Mouse (Mus musculus) E14TG2a.4 (cell line): ENCODE results near the gene Ypel4.

Experiments
- H3K27me3 ChIP-seq: 2 replicates; pipeline ENCODE4 v1.6.1; 2014; ENCODE audit warnings: low read length, control low read depth; ENCODE audit not compliant: insufficient read depth
- H3K36me3 ChIP-seq: 2 replicates; pipeline ENCODE4 v1.6.1; 2014; ENCODE audit warnings: low read length, control low read depth; ENCODE audit not compliant: insufficient read depth
- H3K4me1 ChIP-seq: replicated peaks from 2 replicates; pipeline ENCODE4 v1.6.1; 2014; ENCODE audit warnings: low read depth, low read length, control low read depth
- H3K4me3 ChIP-seq: replicated peaks from 2 replicates; pipeline ENCODE4 v1.5.1; 2014; ENCODE audit warnings: mild to moderate bottlenecking, low read length
- H3K9me3 ChIP-seq: 2 replicates; pipeline ENCODE4 v1.6.1; 2014; ENCODE audit warnings: low read length, control low read depth
- CTCF ChIP-seq: conservative IDR thresholded peaks from 2 replicates; pipeline ENCODE4 v1.5.1; 2014; ENCODE audit warnings: low read length
- NANOG ChIP-seq: IDR thresholded peaks from 2 replicates; pipeline ENCODE4 v1.6.1; 2014; ENCODE audit warnings: borderline replicate concordance, low read length, mixed read lengths
- POU5F1 ChIP-seq: IDR thresholded peaks from 2 replicates; pipeline ENCODE4 v1.6.1; 2014; ENCODE audit warnings: low read length, borderline replicate concordance

Gene Ypel4

DNA sequence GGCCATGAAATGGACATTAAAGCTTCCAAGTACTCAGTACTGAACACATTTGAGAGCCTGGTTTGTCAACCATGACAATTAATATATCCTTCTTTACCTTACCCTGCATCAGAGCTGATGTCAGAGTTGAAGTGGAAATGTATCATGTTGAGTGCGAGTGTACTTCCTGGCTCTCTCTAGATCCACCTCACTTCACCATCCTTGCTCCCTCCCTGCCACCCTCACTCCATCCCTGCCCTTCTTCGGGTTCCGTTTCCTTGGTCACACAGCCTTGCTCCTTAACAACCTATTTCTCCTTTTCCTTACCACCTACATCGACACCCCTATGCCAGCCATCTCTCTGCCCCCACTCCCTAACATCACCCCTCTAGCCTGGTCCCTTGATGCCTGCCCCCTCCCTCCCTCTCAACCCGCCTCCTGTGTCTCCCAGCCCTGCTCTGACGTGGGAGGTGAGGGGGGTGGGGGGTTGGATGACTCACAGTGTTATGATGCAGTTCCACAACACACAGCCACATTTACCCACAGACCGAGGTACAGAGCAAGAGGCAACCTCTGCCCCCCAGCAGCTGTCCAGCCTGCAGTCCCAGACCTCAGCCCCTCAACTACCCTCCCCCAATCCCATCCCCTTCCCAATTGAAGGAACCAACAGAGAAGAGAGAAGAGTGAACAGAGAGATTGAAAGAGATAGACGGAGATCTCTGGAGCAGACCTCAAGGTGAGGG, at the start of gene Ypel4:
Gene Ypel4, plus strand, starts transcription at position 480 of the 722 bp plus-strand sequence.
- TF ChIP-seq POU5F1, result no peak
- no peak for TF ChIP-seq CTCF
- TF ChIP-seq NANOG, result no peak
- H3K36me3 ChIP-seq, result no peaks in the 10 kb centered on the region
- no peaks in the 10 kb centered on the region for H3K9me3 ChIP-seq

DNA sequence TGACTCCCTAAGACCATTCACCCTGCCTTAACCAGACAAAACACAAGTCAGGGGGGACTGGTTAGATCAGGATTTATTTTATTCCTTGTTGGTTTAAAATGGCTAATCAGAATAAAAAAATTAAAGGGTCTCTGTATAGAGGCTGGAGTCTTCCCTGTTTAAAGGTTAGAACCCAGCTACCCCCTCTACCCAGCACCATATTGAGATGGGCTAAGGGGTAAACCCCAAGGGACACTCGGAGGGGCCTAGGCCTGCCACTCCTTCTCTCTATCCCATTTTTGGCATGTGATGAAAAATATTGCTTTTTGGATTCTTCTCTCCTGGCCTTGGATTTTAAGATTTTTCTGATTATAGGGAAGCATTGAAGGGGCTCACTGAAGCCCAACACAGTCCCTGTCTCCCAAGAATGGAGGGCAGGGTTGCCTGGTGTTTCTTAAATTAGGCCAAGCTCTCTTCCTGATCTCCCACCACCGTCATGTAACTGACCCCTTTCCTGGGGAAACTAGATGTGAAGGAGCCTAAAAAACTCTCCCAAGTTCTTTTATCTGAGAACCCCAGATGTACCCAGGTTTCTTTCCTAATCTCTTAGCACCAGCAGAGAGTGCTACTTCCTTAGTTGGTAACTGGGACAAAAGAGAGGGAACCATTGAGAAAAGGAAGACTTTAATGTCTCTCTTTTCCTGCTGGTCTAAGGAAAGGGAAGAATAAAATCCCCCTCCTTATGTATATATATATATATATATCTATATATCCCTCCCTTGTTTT, 45.6 kb upstream of the Ypel4 start:
- H3K9me3 ChIP-seq, result peaks cover 6% of the 10 kb centered on the region; the same call in 1 of the 2 replicates
- peaks cover 26% of the 10 kb centered on the region for H3K4me1 ChIP-seq
- TF ChIP-seq CTCF (no peak), POU5F1 (no peak), NANOG (no peak)
- H3K27me3 ChIP-seq, result no peaks in the 10 kb centered on the region
- no peak overlapping the region for H3K4me3 ChIP-seq
- peaks cover 97% of the 10 kb centered on the region for H3K36me3 ChIP-seq

More for the DNA sequence above, at the start of gene Ypel4:
- peaks cover 57% of the 10 kb centered on the region for H3K27me3 ChIP-seq
- H3K4me3 ChIP-seq, result peak within 1 kb of the TSS; percentile 69
- H3K4me1 ChIP-seq, result peaks cover 56% of the 10 kb centered on the region

GRCm38 (mm10) chr2:84690050-84690449, 43.8 kb upstream of the Ypel4 start:
- Histone ChIP-seq H3K27me3 (no peaks in the 10 kb centered on the region), H3K36me3 (peaks cover 96% of the 10 kb centered on the region), H3K4me1 (peaks cover 19% of the 10 kb centered on the region), H3K9me3 (no peaks in the 10 kb centered on the region), H3K4me3 (no peak overlapping the region)
- TF ChIP-seq NANOG (no peak), CTCF (no peak), POU5F1 (no peak)

DNA sequence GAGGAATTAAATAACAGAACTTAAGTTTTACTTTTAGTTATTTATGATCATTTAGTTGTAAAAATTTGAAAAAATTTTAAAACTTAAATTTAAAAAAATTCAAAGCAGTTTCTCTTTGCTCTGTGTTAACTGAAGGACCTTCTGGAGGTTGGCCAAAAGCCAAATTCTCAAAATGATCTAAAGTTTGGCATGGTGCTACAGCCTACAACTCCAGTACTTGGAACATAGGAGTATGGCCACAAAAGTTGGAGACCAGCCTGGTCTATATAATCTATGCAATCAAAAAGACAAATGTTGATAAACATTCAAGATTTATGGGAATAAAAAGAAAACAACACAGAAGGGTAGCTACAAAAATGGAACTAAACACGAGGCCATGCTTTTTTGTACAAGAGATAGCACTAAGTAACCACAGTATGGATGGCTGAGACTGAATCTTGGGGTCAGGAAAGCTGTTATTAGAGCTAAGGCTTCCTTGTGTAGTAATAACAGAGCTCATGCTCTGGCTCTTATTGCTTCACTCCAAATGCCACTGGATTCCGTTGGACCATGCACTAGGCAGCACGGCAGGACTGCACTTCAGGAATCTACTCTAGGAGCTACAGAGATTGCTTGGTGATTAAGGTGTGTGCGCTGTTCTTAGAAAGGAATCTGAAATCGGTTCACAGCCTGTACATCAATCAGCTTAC, 38.7 kb upstream of the Ypel4 start:
- H3K9me3 ChIP-seq, result no peaks in the 10 kb centered on the region
- no peak overlapping the region for H3K4me3 ChIP-seq
- peaks cover 11% of the 10 kb centered on the region for H3K4me1 ChIP-seq
- H3K27me3 ChIP-seq, result no peaks in the 10 kb centered on the region
- H3K36me3 ChIP-seq, result peaks cover 78% of the 10 kb centered on the region
- no peak for TF ChIP-seq NANOG
- no peak for TF ChIP-seq CTCF
- no peak for TF ChIP-seq POU5F1

- no peaks in the 10 kb centered on the region for H3K9me3 ChIP-seq
- no peaks in the 10 kb centered on the region for H3K27me3 ChIP-seq
- TF ChIP-seq NANOG (no peak), POU5F1 (no peak)
- H3K36me3 ChIP-seq, result peaks cover 84% of the 10 kb centered on the region
- peaks cover 36% of the 10 kb centered on the region for H3K4me1 ChIP-seq
- H3K4me3 ChIP-seq, result no peak overlapping the region
Measured at GRCm38 (mm10) chr2:84703497-84703896, 30.4 kb upstream of the Ypel4 start.

DNA sequence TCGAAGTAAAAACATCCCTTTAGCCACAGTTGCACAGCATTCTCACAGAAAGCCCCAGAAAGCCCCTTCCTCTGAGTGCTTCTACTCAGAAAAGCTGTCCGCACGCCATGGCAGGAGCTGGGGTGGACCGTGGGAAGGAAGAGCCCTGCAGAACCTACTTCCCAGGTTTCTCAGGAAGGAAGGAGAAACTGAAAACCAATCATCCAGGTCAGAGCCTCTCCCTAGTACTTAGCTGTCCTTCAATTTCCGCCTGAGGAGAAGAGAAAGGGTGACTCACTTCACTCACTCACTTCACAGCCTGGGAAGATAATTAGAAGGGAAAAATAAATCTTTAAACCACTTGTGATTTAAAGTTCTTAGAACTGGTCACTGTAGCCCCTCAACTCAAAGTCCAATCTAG, 29.5 kb upstream of the Ypel4 start:
- Histone ChIP-seq H3K4me3 (no peak overlapping the region), H3K36me3 (peaks cover 84% of the 10 kb centered on the region), H3K9me3 (no peaks in the 10 kb centered on the region), H3K4me1 (peaks cover 38% of the 10 kb centered on the region), H3K27me3 (no peaks in the 10 kb centered on the region)
- TF ChIP-seq CTCF, result no peak
- TF ChIP-seq NANOG, result no peak
- TF ChIP-seq POU5F1, result no peak

DNA sequence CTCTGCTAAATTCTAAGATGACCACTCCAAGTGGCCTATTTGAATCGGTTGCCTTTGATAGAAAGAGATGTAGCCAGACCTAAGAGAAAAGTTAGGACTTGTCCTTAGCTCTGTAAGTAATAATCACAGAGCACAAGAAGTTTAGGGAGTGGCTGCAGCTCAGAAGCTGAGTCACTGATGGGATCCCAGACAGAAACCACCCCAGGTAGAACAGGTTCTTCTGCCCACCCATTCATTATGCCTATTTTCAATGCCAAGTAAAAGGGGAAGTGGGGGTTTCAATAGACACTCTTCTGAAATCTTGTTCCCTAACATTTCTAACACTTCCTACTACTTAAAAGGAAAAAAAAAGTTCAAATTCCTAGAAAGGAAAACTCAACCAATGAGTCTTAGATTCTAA, 28.6 kb upstream of the Ypel4 start:
- TF ChIP-seq POU5F1 (no peak), CTCF (no peak), NANOG (no peak)
- Histone ChIP-seq H3K4me1 (peaks cover 47% of the 10 kb centered on the region), H3K4me3 (no peak overlapping the region), H3K27me3 (no peaks in the 10 kb centered on the region), H3K36me3 (peaks cover 87% of the 10 kb centered on the region), H3K9me3 (no peaks in the 10 kb centered on the region)

DNA sequence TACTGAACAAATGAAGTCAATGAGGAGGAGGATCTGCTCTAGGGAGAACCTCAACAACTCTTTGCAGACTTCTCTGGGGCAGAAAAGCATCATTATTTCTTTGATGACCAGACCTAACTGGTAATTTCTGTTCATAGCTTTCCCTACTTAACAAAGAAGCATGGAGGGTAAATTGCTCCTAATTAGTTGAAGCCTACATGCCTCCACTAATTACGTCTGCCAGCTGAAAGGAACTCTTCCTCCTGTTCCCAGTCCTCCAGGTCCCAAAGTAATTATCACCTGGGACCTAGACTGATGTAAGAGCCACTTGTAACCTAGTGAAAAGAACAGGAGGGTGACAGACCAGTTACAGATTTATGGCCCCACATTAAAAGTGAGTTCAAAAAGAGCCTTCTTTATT, 26.3 kb upstream of the Ypel4 start:
- Histone ChIP-seq H3K9me3 (no peaks in the 10 kb centered on the region), H3K4me3 (no peak overlapping the region), H3K4me1 (peaks cover 60% of the 10 kb centered on the region), H3K27me3 (no peaks in the 10 kb centered on the region), H3K36me3 (peaks cover 86% of the 10 kb centered on the region)
- TF ChIP-seq POU5F1 (no peak), NANOG (no peak), CTCF (no peak)
